Mouse (Mus musculus) frontal cortex, postnatal 14 days (tissue): ENCODE results near the gene Schip1.

Experiments used
- DNase-seq, 2 experiments: peaks; one replicate each; pipeline ENCODE4 v3.0.0; 2022; ENCODE audit warnings: low spot score in 2 of 2

Schip1 gene

GRCm38 (mm10) chr3:68610598-68611261 is 546.1 kb downstream of the Schip1 start:
- DNase-seq = no peak

GRCm38 (mm10) chr3:68615042-68615810 is 550.6 kb downstream of the Schip1 start:
- DNase-seq = peak in 1 of 2 experiments; percentile 3

GRCm38 (mm10) chr3:68616363-68616762 is 551.8 kb downstream of the Schip1 start:
- DNase-seq = no peak

- no peak for DNase-seq
Measured at GRCm38 (mm10) chr3:68617708-68618107, 553.1 kb downstream of the Schip1 start.

GRCm38 (mm10) chr3:68619097-68619496 is 554.5 kb downstream of the Schip1 start:
- DNase-seq = no peak

- no peak for DNase-seq
Measured at GRCm38 (mm10) chr3:68621971-68622370, 557.4 kb downstream of the Schip1 start.

- no peak for DNase-seq
Measured at GRCm38 (mm10) chr3:68623036-68623435, 558.4 kb downstream of the Schip1 start.

- DNase-seq = no peak
Measured at GRCm38 (mm10) chr3:68624471-68624870, 559.9 kb downstream of the Schip1 start.

- no peak for DNase-seq
Measured at GRCm38 (mm10) chr3:68630261-68630660, 565.7 kb downstream of the Schip1 start.

- no peak for DNase-seq
Measured at GRCm38 (mm10) chr3:68630821-68631220, 566.2 kb downstream of the Schip1 start.

GRCm38 (mm10) chr3:68632714-68633113 is 568.1 kb downstream of the Schip1 start:
- DNase-seq = no peak

- no peak for DNase-seq
Measured at GRCm38 (mm10) chr3:68633577-68633976, 569.0 kb downstream of the Schip1 start.

GRCm38 (mm10) chr3:68637960-68638359 is 573.4 kb downstream of the Schip1 start:
- DNase-seq = no peak

GRCm38 (mm10) chr3:68638703-68639102 is 574.1 kb downstream of the Schip1 start:
- DNase-seq = no peak

GRCm38 (mm10) chr3:68642935-68643334 is 578.3 kb downstream of the Schip1 start:
- DNase-seq = no peak

- DNase-seq = no peak
Measured at GRCm38 (mm10) chr3:68646387-68647130, 582.0 kb downstream of the Schip1 start.

GRCm38 (mm10) chr3:68647282-68647681 is 582.7 kb downstream of the Schip1 start:
- no peak for DNase-seq

GRCm38 (mm10) chr3:68650251-68650650 is 585.6 kb downstream of the Schip1 start:
- DNase-seq = no peak

- DNase-seq = no peak
Measured at GRCm38 (mm10) chr3:68656607-68657352, 592.2 kb downstream of the Schip1 start.

GRCm38 (mm10) chr3:68657589-68658245 is 593.1 kb downstream of the Schip1 start:
- DNase-seq = no peak

- DNase-seq = no peak
Measured at GRCm38 (mm10) chr3:68659996-68660395, 595.4 kb downstream of the Schip1 start.
